Mouse (Mus musculus) limb, embryonic 14.5 days (tissue): ENCODE measurements around the gene Alg14. TPM values are rescaled to one million over a fixed set of nuclear protein-coding genes. Genes with fewer than 3 reads are reported as not detected.

Experiments used
- ATAC-seq: fragments of 200-750 bp; cut with Nextera tagmentation; 2 replicates; pipeline ENCODE4 v1.8.0; 2017; ENCODE audit warnings: low read depth, moderate number of reproducible peaks, moderate TSS enrichment; ENCODE audit not compliant: low FRiP score
- DNase-seq: peaks from one replicate; pipeline ENCODE4 v3.0.0-alpha.2; 2015; ENCODE audit warnings: low spot score
- H3K27ac ChIP-seq: fragments of 300-500 bp; sonication (generic); replicated peaks from 2 replicates; pipeline ENCODE4 v1.5.1; 2014; ENCODE audit warnings: low read depth, mild to moderate bottlenecking, low read length, moderate library complexity, mixed read lengths
- H3K27me3 ChIP-seq: fragments of 300-500 bp; sonication (generic); 2 replicates; pipeline ENCODE4 v1.6.1; 2014; ENCODE audit warnings: low read length, mixed read lengths; ENCODE audit not compliant: control insufficient read depth, insufficient read depth
- H3K36me3 ChIP-seq: fragments of 300-500 bp; sonication (generic); 2 replicates; pipeline ENCODE4 v1.6.1; 2014; ENCODE audit warnings: mild to moderate bottlenecking, low read length, moderate library complexity, mixed read lengths; ENCODE audit not compliant: control insufficient read depth, insufficient read depth
- H3K4me1 ChIP-seq: fragments of 300-500 bp; sonication (generic); 2 replicates; pipeline ENCODE4 v1.6.1; 2014; ENCODE audit warnings: antibody characterized with exemption, low read length, mixed read lengths; ENCODE audit not compliant: control insufficient read depth, insufficient read depth
- H3K4me2 ChIP-seq: fragments of 300-500 bp; sonication (generic); replicated peaks from 2 replicates; pipeline ENCODE4 v1.6.1; 2014; ENCODE audit warnings: low read depth, mild to moderate bottlenecking, low read length, moderate library complexity; ENCODE audit not compliant: severe bottlenecking
- H3K4me3 ChIP-seq: fragments of 300-500 bp; sonication (generic); replicated peaks from 2 replicates; pipeline ENCODE4 v1.5.1; 2014; ENCODE audit warnings: low read length
- H3K9ac ChIP-seq: fragments of 300-500 bp; sonication (generic); 2 replicates; pipeline ENCODE4 v1.6.1; 2014; ENCODE audit warnings: mild to moderate bottlenecking, low read depth, low read length, moderate library complexity; ENCODE audit not compliant: severe bottlenecking
- H3K9me3 ChIP-seq: fragments of 300-500 bp; sonication (generic); 2 replicates; pipeline ENCODE4 v1.6.1; 2016; ENCODE audit warnings: low read length; ENCODE audit not compliant: control insufficient read depth
- POLR2A ChIP-seq: fragments of 200-500 bp; IDR thresholded peaks from 2 replicates; pipeline ENCODE4 v1.8.0; 2012; ENCODE audit warnings: inconsistent platforms, mild to moderate bottlenecking, moderate library complexity, borderline replicate concordance; ENCODE audit not compliant: insufficient read depth, insufficient read length; ENCODE audit errors: extremely low read depth
- WGBS: fragments of 180-500 bp; shearing (Covaris S2); extraction: QIAGEN DNeasy Blood & Tissue Kit; methylation state at CpG from one replicate; pipeline ENCODE4 v1.1.7; 2014; 5-methylcytosine and 5-hydroxymethylcytosine counted together
- polyA plus RNA-seq, 2 experiments: library from polyadenylated mRNA; depleted of rRNA in 1 of 2; stranded (reverse) in 1 of 2; unstranded in 1 of 2; fragments of >200 nt; fragmentation: Nextera tagmentation in 1 of 2; extraction: Ambion mirVana in 1 of 2; gene quantifications; 2 replicates each; pipeline versions ENCODE4 v1.2.1 to v1.2.3; 2012 to 2014

The Alg14 gene
- polyA plus RNA-seq, 2 experiments, result 23.7 to 47.4 TPM

- WGBS, result 21% methylated on average over 1 of the region's 1 CpGs
- no peak for TF ChIP-seq POLR2A
- H3K27me3 ChIP-seq, result no peaks in the 10 kb centered on the region
These were observed 70.4 kb downstream of the Alg14 start for GRCm38 (mm10) chr3:121362002-121362401.

GRCm38 (mm10) chr3:121364388-121364787 lies 72.8 kb downstream of the Alg14 start:
- no peaks in the 10 kb centered on the region for H3K36me3 ChIP-seq
- H3K4me3 ChIP-seq, result no peak overlapping the region
- DNase-seq, result no peak
- no peak for ATAC-seq
- H3K4me1 ChIP-seq, result no peaks in the 10 kb centered on the region
- no peak overlapping the region for H3K4me2 ChIP-seq
- no peak for TF ChIP-seq POLR2A
- H3K27me3 ChIP-seq, result no peaks in the 10 kb centered on the region
- 49% methylated on average over 4 of the region's 4 CpGs for WGBS
- H3K27ac ChIP-seq, result no peak overlapping the region; the same call in 1 of the 2 replicates
- H3K9ac ChIP-seq, result no peak overlapping the region
- H3K9me3 ChIP-seq, result no peaks in the 10 kb centered on the region

More at GRCm38 (mm10) chr3:121362002-121362401, 70.4 kb downstream of the Alg14 start:
- ATAC-seq (no peak), DNase-seq (no peak)
- H3K4me2 ChIP-seq, result no peak overlapping the region
- H3K27ac ChIP-seq, result no peak overlapping the region
- no peaks in the 10 kb centered on the region for H3K4me1 ChIP-seq
- H3K36me3 ChIP-seq, result no peaks in the 10 kb centered on the region
- H3K4me3 ChIP-seq, result no peak overlapping the region
- no peaks in the 10 kb centered on the region for H3K9me3 ChIP-seq
- H3K9ac ChIP-seq, result no peak overlapping the region

- DNase-seq (no peak), ATAC-seq (no peak)
- Histone ChIP-seq H3K36me3 (no peaks in the 10 kb centered on the region), H3K9ac (no peak overlapping the region), H3K4me3 (no peak overlapping the region), H3K9me3 (no peaks in the 10 kb centered on the region), H3K27ac (no peak overlapping the region), H3K4me2 (no peak overlapping the region), H3K4me1 (no peaks in the 10 kb centered on the region), H3K27me3 (no peaks in the 10 kb centered on the region)
- WGBS, result 58% methylated on average over 8 of the region's 8 CpGs
- no peak for TF ChIP-seq POLR2A
These were observed 73.6 kb downstream of the Alg14 start for GRCm38 (mm10) chr3:121365131-121365530.

- no peak overlapping the region for H3K4me3 ChIP-seq
- WGBS, result 97% methylated on average over 4 of the region's 4 CpGs
- H3K4me1 ChIP-seq, result no peaks in the 10 kb centered on the region; the same call in 1 of the 2 replicates
- no peak overlapping the region for H3K27ac ChIP-seq
- no peaks in the 10 kb centered on the region for H3K27me3 ChIP-seq
- DNase-seq (no peak), ATAC-seq (no peak)
- H3K9me3 ChIP-seq, result 0 out of 2 replicates have a peak, but pooled peaks cover 4% of the 10 kb centered on the region
- no peak overlapping the region for H3K4me2 ChIP-seq
- TF ChIP-seq POLR2A, result no peak
- no peak overlapping the region for H3K9ac ChIP-seq
- no peaks in the 10 kb centered on the region for H3K36me3 ChIP-seq
These were observed 77.0 kb downstream of the Alg14 start for GRCm38 (mm10) chr3:121368616-121369015.

GRCm38 (mm10) chr3:121369517-121369916 lies 77.9 kb downstream of the Alg14 start:
- Histone ChIP-seq H3K4me2 (no peak overlapping the region), H3K9ac (no peak overlapping the region), H3K9me3 (0 out of 2 replicates have a peak, but pooled peaks cover 4% of the 10 kb centered on the region), H3K36me3 (no peaks in the 10 kb centered on the region), H3K4me3 (no peak overlapping the region), H3K4me1 (peaks cover 2% of the 10 kb centered on the region; the same call in 1 of the 2 replicates), H3K27me3 (no peaks in the 10 kb centered on the region), H3K27ac (no peak overlapping the region)
- WGBS, result 79% methylated on average over 6 of the region's 6 CpGs
- ATAC-seq (no peak), DNase-seq (no peak)
- no peak for TF ChIP-seq POLR2A
